Mouse (Mus musculus) telencephalon, adult 2 months (tissue): ENCODE measurements around the gene Ephb4.

Experiments
- DNase-seq: peaks from one replicate; pipeline ENCODE4 v3.0.0-alpha.2; 2011; ENCODE audit warnings: low read depth, low spot score

Gene Ephb4

GRCm38 (mm10) chr5:137335066-137335465 is 14.8 kb upstream of the Ephb4 start:
- no peak for DNase-seq

DNA sequence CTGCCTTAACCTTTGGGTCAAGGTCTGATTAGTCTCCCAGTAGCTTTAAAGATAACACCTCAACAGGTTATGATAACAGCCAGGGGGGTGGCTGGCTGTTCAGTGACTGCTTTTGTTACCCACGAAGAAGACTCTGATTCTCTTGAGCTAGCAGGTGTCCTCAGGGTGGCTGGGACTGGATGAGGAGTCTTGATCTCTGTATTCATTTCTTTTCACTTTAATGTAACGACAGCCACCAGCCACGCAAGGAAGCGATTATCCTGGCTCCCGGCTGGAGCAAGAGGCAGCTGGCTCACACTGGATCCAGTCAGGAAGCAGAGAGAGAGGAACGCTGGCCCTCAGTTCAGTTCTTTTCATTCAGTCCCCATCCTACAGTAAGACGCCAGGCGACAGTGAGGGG is 12.7 kb upstream of the Ephb4 start:
- no peak for DNase-seq

DNA sequence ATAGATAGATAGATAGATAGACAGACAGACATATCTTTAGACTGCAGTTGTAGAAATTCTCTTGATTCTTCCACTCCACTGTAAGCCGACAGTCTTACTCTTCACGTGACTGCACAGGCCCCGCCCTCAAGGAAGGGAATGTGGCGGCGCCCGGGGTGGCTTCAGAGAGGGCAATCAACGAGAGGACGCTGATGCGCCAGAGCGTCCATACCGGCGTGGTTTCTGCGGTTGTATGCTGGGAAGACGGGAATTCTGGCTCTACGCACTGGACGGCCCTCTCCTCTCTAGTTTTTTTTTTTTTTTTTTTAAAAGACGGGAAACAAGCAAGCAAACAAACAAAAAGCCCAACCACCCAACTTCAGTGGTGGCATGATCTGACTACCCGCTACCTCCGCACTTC is 11.7 kb upstream of the Ephb4 start:
- DNase-seq = peak; percentile 95

DNA sequence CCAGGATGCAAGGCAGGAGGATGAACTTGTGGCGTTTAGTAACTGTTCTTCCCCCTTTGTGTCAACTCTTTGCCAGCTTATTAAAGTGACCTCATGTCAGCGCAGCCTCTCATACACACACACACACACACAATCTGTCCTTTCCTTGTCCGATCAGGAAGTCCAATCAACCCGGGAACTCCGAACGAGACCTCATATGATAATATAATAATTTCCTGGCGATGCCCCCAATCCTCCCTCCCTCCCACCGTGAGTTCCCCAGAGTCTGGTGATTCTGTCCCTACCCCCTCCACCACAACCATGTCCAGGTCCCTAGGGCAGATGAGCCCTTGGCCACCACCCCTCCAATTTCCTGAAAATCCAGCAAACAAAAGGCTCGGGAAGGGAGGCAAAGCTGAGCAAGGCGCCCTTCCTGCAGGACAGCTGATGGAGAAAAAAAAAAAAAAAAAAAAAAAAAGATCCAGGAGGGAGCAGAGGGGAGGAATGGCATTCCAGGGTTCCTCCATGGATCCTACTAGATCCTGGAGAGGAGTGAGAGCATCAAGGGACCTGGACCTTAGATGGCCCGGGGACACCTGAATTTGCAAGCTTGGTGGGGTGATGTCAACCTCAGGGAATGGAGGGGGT is 11.1 kb upstream of the Ephb4 start:
- DNase-seq = no peak

DNA sequence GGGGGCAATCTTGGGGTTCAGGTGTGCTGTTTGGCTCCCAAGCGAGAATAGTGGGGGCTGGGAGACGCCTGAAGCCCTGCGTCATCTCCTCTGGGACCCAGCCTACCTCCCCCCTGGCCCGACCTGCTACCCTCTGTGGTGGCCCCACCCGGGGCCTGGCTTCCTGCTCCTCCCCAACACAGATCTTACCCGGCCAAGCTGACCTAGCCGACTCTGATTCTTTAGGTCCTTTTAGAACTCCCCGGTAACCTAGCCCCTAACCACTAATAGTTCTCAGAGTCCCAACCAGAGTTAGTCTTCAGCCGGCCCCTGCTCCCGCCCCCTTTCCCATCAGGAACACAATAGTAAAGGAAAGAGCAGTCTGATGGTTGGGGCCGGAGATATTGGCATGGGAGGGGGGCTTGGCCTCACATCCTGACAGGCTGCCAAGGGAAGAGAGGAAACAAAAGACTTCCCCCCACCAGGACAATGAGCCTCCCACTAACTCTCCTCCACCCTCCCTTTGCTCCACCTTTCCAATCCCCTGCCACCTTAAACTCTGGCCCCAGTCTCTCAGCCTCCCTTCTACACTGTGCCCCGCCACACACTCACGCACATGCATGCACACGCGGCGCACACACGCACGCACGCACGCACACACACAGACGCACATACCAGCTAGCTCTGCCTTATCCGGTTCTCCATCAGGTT is 10.5 kb upstream of the Ephb4 start:
- DNase-seq = no peak

DNA sequence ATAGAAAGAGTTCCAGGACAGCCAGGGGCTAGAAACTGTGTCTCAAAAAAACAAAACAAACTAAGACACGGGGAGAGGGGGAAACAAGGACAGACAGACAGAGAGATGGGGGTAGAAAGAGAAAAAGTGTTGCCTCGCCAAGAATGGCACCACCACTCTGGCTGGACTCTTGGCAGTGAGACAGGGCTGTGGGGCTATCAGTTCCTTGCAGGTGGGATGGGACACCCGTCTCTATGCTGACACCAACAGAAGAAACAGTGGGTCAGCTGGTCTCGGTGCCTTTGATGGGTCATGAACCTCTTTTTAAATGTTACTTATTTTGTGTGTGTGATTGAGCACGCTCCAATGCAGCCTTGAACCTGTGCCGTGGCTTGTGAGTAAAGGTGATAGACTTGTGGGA is 9.7 kb upstream of the Ephb4 start:
- DNase-seq = no peak

DNA sequence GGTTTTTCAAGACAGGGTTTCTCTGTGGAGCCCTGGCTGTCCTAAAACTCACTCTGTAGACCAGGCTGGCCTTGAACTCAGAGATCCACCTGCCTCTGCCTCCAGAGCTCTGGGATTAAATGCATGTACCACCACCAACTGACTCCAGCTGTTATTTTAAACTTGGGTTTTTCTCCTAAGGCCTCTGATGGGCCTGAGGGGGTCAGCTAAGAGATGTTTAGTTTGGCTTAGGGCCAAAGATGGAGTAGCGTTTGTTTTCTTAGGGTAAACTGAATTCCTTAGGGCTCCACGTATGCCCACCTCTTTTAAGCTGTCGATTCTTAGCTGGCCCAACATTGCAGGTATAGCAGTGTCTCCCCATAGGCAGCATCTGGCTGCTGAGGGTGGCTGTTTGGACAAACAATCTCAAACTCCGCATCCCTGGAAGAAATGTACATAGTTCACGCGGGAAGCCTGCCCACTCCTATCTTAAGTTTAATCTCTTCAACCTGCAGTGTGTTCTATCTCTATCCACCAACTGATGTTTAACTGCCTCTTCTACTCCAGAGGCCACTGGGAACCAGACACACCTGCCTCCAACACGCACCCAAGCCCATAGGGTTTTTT is 7.4 kb upstream of the Ephb4 start:
- no peak for DNase-seq

- no peak for DNase-seq
Measured at GRCm38 (mm10) chr5:137343412-137343811, 6.5 kb upstream of the Ephb4 start.

GRCm38 (mm10) chr5:137343869-137344268 is 6.0 kb upstream of the Ephb4 start:
- no peak for DNase-seq

DNA sequence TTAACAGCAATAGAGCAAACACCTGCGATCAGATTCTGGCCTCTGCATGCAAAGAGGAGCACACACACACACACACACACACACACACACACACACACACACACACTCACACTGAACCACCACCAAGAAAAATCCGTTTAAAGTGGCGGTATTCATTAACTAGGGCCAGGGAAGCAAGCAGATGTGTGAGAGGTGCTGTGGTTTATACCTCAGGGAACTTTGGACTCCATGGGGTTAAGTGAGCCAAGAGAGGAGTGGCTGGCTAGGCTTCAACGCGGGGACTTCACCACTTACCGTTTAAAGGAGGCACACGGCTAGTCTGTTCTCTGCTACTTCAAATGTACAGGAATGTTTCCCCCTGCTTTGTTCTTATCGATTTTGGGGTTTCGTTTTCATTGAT is 4.1 kb upstream of the Ephb4 start:
- DNase-seq = no peak

DNA sequence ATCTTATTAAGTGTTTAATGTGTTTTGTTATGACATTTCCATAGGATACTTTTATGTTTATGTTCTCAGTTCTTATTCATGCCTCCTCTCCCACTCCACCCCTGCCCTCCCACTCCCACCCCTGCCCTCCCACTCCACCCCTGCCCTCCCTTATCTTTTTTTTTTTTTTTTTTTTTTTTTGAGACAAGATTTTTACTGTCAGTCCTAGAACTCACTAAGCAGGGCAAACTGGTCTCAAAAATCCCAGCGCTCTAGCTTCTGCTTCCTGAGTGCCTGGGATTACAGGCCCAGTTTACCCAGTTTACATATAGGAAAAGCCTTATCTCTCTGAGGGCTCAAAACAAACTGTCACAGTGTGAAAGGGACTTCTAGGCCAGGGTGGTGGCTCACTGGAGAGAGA is 3.5 kb upstream of the Ephb4 start:
- no peak for DNase-seq

DNA sequence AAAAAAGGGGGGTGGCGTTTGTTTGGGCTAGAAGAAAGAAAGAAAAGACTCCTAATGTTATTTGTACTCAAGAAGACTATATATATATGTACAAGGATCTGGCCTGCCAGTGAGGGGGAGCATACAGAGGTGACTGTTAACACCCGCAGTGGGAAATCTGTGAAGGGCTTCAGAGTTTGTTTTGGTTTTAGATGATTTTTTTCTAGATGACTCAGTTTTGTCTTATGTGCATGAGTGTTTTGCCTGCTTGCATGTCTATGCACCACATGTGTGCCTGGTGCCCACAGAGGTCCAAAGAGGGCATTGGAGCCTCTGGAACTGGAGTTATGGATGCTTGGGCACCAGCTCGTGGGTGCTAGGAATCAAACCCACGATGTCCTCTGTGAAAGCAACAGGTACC is 2.9 kb upstream of the Ephb4 start:
- no peak for DNase-seq

- no peak for DNase-seq
Measured at GRCm38 (mm10) chr5:137347856-137348255, 2.1 kb upstream of the Ephb4 start.

- no peak for DNase-seq
Measured at GRCm38 (mm10) chr5:137348482-137349383, 1.2 kb upstream of the Ephb4 start.

DNA sequence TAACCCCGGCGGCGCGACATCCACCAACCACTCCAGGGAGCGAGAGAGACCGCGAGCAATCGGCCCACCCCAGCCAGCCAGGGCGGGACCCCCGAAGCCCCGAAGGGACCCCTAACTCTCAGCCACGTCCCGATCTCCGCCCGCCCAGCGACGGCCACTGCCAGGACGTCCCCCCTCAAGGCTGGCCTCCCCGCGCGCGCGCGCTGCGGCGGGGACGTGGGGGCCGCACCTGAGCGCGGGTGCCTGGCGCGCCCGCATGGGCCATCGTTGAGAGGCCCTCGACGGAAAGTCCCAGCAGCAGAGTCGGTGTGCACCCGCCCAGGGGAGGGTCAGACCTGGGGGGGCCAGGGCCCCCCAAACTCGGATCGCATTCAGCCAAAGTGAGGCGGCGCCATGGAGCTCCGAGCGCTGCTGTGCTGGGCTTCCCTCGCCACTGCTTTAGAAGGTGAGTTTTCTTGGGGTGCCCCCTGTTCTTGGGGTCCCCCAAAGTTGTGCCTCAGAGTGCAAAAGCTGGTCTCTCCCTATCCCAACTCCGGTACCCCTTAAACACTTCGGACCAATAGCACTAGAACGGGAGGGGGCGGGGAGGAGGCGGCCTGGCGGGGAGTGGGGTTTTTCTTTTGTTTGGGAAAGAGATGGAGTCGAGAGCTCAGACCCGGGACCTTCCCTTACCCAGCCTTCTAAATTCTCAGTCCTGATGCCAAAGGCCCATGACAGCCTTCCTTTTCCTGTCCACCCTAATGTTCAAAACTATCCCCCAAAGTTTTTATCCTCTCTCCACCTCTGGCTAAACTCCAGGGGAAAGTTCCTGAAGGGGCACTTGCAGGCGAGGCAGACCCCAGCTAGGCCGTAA is 522 bp downstream of the Ephb4 start:
- no peak for DNase-seq

DNA sequence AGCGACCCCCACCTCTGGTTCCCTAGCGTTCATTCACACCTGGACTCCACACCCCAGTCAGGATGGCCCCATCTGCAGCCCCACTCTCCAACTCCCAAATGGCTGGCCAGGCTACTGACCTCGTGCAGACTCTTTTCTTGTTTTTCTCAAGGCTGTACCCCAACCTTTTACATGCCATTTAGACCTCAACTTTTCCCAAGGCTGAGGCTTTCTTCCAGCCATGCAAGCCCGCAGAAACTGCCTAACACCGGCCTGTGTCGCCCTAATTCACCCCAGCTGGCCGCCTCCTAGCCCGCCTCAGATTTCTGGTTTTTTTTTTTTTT is 1.1 kb downstream of the Ephb4 start:
- DNase-seq = no peak

DNA sequence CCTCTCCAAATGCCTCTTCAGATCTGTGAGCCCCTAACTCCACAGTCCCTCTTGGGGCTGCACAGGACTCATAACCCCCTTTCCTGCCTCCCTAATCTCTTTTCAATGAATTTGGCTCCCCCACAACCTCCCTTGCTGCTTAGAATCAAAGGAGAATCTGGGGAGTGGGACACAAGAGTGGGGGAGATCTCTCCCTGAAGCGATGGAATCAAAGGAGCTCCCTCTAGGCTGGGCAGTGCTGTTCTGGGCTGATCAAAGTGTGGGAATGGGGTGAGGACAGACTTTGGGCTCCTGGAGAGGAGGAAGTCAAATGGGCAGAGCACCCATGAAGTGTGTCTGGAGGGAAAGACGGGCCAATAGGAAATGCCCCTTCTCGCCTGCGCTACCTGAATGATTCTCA is 1.5 kb downstream of the Ephb4 start:
- no peak for DNase-seq

- no peak for DNase-seq
Measured at GRCm38 (mm10) chr5:137352011-137352975, 2.4 kb downstream of the Ephb4 start.

GRCm38 (mm10) chr5:137354091-137354490 is 4.2 kb downstream of the Ephb4 start:
- no peak for DNase-seq

DNA sequence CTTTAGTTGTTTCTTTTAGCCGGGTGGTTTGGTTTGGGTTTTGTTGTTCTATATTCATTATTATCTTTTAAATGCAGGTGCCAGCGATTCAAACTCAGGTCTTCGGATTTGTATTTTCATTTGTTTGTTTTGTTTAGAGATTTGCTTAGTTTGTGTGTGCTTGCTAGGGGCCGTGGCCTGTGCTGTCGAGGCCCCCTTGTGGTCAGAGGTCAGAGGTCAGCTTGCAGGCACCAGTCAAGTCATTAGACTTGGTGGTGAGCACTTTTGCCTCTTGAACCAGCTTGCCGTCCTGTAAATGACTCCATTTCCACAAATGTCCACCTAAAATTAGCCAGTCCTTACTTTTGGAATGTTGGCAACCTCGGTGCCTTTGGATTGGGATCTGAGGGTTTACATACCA is 8.5 kb downstream of the Ephb4 start:
- DNase-seq = no peak
